Mouse (Mus musculus): ENCODE data around the gene Camk2d. TPM values are rescaled to one million over a fixed set of nuclear protein-coding genes. Genes with fewer than 3 reads are reported as not detected.

Gene Camk2d
- polyA plus RNA-seq, 1 experiment from 2014 or later: 20.6 TPM

- ATAC-seq (ENCODE audit: low FRiP score) (no peak), DNase-seq (ENCODE audit: low spot score) (no peak)
- no peaks in the 10 kb centered on the region for H3K9me3 ChIP-seq (ENCODE audit: control insufficient read depth, low read length)
- H3K9ac ChIP-seq (ENCODE audit: low read depth, low read length): no peak overlapping the region
- H3K27me3 ChIP-seq (ENCODE audit: control insufficient read depth, insufficient read depth, low read length): no peaks in the 10 kb centered on the region
- no peaks in the 10 kb centered on the region for H3K4me1 ChIP-seq (replicated peaks; ENCODE audit: control insufficient read depth, insufficient read depth, low read length)
- no peak overlapping the region for H3K4me3 ChIP-seq (ENCODE audit: low read depth, low read length)
- H3K36me3 ChIP-seq (ENCODE audit: control insufficient read depth, insufficient read depth, low read length): no peaks in the 10 kb centered on the region
- 91% methylated on average over 1 of the region's 1 CpGs for WGBS
- no peak overlapping the region for H3K27ac ChIP-seq (ENCODE audit: low read depth, low read length)
- H3K4me2 ChIP-seq (replicated peaks; ENCODE audit: low read depth, low read length): no peak overlapping the region
These were observed 274.6 kb downstream of the Camk2d start for GRCm38 (mm10) chr3:126870688-126871087.

DNA sequence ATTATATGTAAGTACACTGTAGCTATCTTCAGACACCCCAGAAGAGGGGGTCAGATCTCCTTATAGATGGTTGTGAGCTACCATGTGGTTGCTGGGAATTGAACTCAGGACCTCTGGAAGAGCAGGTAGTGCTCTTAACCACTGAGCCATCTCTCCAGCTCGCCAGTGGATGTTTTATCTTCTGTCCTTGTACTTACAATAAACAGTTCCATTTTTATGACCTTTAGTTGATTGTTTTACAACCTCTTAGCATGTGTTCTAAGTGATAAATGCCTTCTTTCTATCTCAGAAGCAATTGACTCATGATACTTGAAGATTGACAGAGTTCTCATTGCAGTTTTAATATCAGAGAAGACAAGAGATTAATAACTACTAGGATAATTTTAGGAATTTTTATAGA lies 282.1 kb downstream of the Camk2d start:
- Histone ChIP-seq H3K4me3 (ENCODE audit: low read depth, low read length) (no peak overlapping the region), H3K27ac (ENCODE audit: low read depth, low read length) (no peak overlapping the region), H3K9ac (ENCODE audit: low read depth, low read length) (no peak overlapping the region), H3K36me3 (ENCODE audit: control insufficient read depth, insufficient read depth, low read length) (no peaks in the 10 kb centered on the region), H3K27me3 (ENCODE audit: control insufficient read depth, insufficient read depth, low read length) (no peaks in the 10 kb centered on the region), H3K9me3 (ENCODE audit: control insufficient read depth, low read length) (no peaks in the 10 kb centered on the region), H3K4me2 (replicated peaks; ENCODE audit: low read depth, low read length) (no peak overlapping the region), H3K4me1 (replicated peaks; ENCODE audit: control insufficient read depth, insufficient read depth, low read length) (no peaks in the 10 kb centered on the region)
- ATAC-seq (ENCODE audit: low FRiP score) (no peak), DNase-seq (ENCODE audit: low spot score) (no peak)
- 57% methylated on average over 1 of the region's 1 CpGs for WGBS

GRCm38 (mm10) chr3:126886090-126886489 lies 290.0 kb downstream of the Camk2d start:
- Histone ChIP-seq H3K4me3 (ENCODE audit: low read depth, low read length) (no peak overlapping the region), H3K27me3 (ENCODE audit: control insufficient read depth, insufficient read depth, low read length) (no peaks in the 10 kb centered on the region)
- 82% methylated on average over 4 of the region's 4 CpGs for WGBS

DNA sequence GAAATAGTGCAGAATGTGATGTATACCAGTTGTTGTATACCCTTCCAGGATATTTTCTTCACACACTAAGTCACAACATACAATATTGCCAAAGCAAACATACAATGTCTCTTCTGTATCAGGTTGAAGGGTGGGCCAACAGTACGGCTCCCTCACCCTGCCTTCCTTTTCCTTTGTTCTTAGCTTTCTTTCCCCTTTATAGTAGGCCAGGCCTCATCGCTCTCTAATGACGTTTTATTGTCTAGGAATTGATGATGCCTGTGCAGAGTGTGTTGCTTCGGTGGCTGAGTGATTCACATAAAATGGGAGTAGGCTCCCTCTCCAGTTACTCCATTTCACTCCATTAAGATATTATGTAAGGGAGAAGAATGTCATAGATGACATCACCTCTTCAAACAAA lies 290.5 kb downstream of the Camk2d start:
- Histone ChIP-seq H3K27me3 (ENCODE audit: control insufficient read depth, insufficient read depth, low read length) (no peaks in the 10 kb centered on the region), H3K9me3 (ENCODE audit: control insufficient read depth, low read length) (no peaks in the 10 kb centered on the region), H3K27ac (ENCODE audit: low read depth, low read length) (no peak overlapping the region), H3K36me3 (ENCODE audit: control insufficient read depth, insufficient read depth, low read length) (no peaks in the 10 kb centered on the region), H3K4me3 (ENCODE audit: low read depth, low read length) (no peak overlapping the region), H3K4me2 (replicated peaks; ENCODE audit: low read depth, low read length) (no peak overlapping the region), H3K4me1 (replicated peaks; ENCODE audit: control insufficient read depth, insufficient read depth, low read length) (no peaks in the 10 kb centered on the region), H3K9ac (ENCODE audit: low read depth, low read length) (no peak overlapping the region)
- 76% methylated on average over 4 of the region's 4 CpGs for WGBS
- ATAC-seq (ENCODE audit: low FRiP score) (no peak), DNase-seq (ENCODE audit: low spot score) (no peak)

More at GRCm38 (mm10) chr3:126886090-126886489, 290.0 kb downstream of the Camk2d start:
- no peaks in the 10 kb centered on the region for H3K36me3 ChIP-seq (ENCODE audit: control insufficient read depth, insufficient read depth, low read length)
- H3K4me1 ChIP-seq (replicated peaks; ENCODE audit: control insufficient read depth, insufficient read depth, low read length): no peaks in the 10 kb centered on the region
- no peaks in the 10 kb centered on the region for H3K9me3 ChIP-seq (ENCODE audit: control insufficient read depth, low read length)
- H3K9ac ChIP-seq (ENCODE audit: low read depth, low read length): no peak overlapping the region
- H3K4me2 ChIP-seq (replicated peaks; ENCODE audit: low read depth, low read length): no peak overlapping the region
- no peak overlapping the region for H3K27ac ChIP-seq (ENCODE audit: low read depth, low read length)
- ATAC-seq (ENCODE audit: low FRiP score) (no peak), DNase-seq (ENCODE audit: low spot score) (no peak)

Other genes starting within 250 kb of the Camk2d start
- gene Arsj, start 232.6 kb upstream of the Camk2d start, polyA plus RNA-seq (2014; fragmentation: Nextera tagmentation; extraction: Ambion mirVana): 0.56 and 1.3 TPM in 2 replicates

All from hindbrain, embryonic 11.5 days (tissue).